Mouse (Mus musculus) midbrain, postnatal 0 days (tissue): ENCODE data around the gene Camk2b. TPM values are rescaled to one million over a fixed set of nuclear protein-coding genes. Genes with fewer than 3 reads are reported as not detected.

Experiments used
- ATAC-seq: fragments of 200-750 bp; cut with Nextera tagmentation; 2 replicates; pipeline ENCODE4 v1.8.0; 2017; ENCODE audit warnings: moderate number of reproducible peaks, mild to moderate bottlenecking, moderate TSS enrichment, moderate library complexity; ENCODE audit not compliant: low FRiP score
- DNase-seq: peaks from one replicate; pipeline ENCODE4 v3.0.0-alpha.2; 2015; ENCODE audit warnings: low spot score
- H3K27ac ChIP-seq: fragments of 300-500 bp; sonication (generic); 2 replicates; pipeline ENCODE4 v1.5.1; 2014; ENCODE audit warnings: low read depth, mild to moderate bottlenecking, low read length, mixed read lengths
- H3K27me3 ChIP-seq: fragments of 300-500 bp; sonication (generic); 2 replicates; pipeline ENCODE4 v1.6.1; 2014; ENCODE audit warnings: low read length, control low read depth, mixed read lengths; ENCODE audit not compliant: insufficient read depth
- H3K36me3 ChIP-seq: fragments of 300-500 bp; sonication (generic); 2 replicates; pipeline ENCODE4 v1.6.1; 2014; ENCODE audit warnings: low read length, control low read depth, mixed read lengths; ENCODE audit not compliant: insufficient read depth
- H3K4me1 ChIP-seq: fragments of 300-500 bp; sonication (generic); 2 replicates; pipeline ENCODE4 v1.6.1; 2014; ENCODE audit warnings: mild to moderate bottlenecking, control low read depth, antibody characterized with exemption, low read length, mixed read lengths; ENCODE audit not compliant: insufficient read depth
- H3K4me2 ChIP-seq: fragments of 300-500 bp; sonication (generic); 2 replicates; pipeline ENCODE4 v1.6.1; 2014; ENCODE audit warnings: low read depth, mild to moderate bottlenecking, low read length, mixed read lengths; ENCODE audit not compliant: poor library complexity, severe bottlenecking
- H3K4me3 ChIP-seq: fragments of 300-500 bp; sonication (generic); 2 replicates; pipeline ENCODE4 v1.5.1; 2014; ENCODE audit warnings: low read depth, mild to moderate bottlenecking, low read length, moderate library complexity
- H3K9ac ChIP-seq: fragments of 300-500 bp; sonication (generic); replicated peaks from 2 replicates; pipeline ENCODE4 v1.6.1; 2014; ENCODE audit warnings: mild to moderate bottlenecking, low read length, moderate library complexity, mixed read lengths; ENCODE audit not compliant: poor library complexity, severe bottlenecking
- H3K9me3 ChIP-seq: fragments of 300-500 bp; sonication (generic); 2 replicates; pipeline ENCODE4 v1.6.1; 2016; ENCODE audit warnings: low read length, control low read depth
- CTCF ChIP-seq: IDR thresholded peaks from 2 replicates; pipeline ENCODE4 v1.5.1; 2016; ENCODE audit warnings: antibody characterized with exemption, mild to moderate bottlenecking
- WGBS: fragments of 180-500 bp; shearing (Covaris S2); extraction: QIAGEN DNeasy Blood & Tissue Kit; methylation state at CpG from one replicate; pipeline ENCODE4 v1.1.7; 2014; 5-methylcytosine and 5-hydroxymethylcytosine counted together
- polyA plus RNA-seq: library from polyadenylated mRNA; unstranded; fragments of >200 nt; fragmentation: Nextera tagmentation; extraction: Ambion mirVana; gene quantifications from 2 replicates; pipeline ENCODE4 v1.2.1, GENCODE M21; 2015
- total RNA-seq: library from RNA; depleted of rRNA; stranded (reverse); fragments of >200 nt; gene quantifications from 2 replicates; pipeline ENCODE4 v1.2.3, GENCODE M21; 2014

The Camk2b gene
- total and polyA plus RNA-seq, 2 experiments from 2014 or later, result 208 to 225 TPM

DNA sequence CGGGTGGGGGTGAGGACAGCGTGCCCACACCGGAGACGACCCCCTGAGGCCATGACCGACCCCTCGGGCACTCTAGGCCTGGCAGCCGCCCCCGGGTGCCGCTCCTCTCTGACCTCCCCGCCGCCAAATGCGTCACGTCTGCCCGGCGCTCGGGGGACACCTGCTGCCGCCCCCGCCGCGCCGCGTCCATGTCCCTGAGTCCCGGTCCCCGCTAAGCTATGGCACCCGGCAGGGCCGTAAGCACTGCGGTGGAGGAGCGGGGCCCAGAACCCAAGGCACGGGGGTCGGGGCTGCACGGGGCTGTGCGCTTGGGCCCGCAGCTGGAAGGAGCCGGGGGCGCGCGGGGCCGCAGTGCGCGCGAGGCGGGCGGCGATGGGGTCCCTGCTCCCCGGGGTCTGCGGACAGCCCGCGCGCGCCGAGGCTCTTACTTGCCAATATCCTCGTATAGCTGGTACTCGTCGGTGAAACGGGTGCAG lies 1.1 kb downstream of the Camk2b start:
- Histone ChIP-seq H3K27me3 (no peaks in the 10 kb centered on the region), H3K4me2 (peak overlapping the region; percentile 74), H3K36me3 (no peaks in the 10 kb centered on the region), H3K9me3 (no peaks in the 10 kb centered on the region), H3K27ac (peak overlapping the region; percentile 93), H3K9ac (peak overlapping the region; percentile 93), H3K4me3 (peak overlapping the region; percentile 90), H3K4me1 (peaks cover 24% of the 10 kb centered on the region; the same call in 1 of the 2 replicates)
- DNase-seq, result no peak
- ATAC-seq, result peak; percentile 28
- no peak for TF ChIP-seq CTCF
- WGBS, result 2% methylated on average over 46 of the region's 55 CpGs

DNA sequence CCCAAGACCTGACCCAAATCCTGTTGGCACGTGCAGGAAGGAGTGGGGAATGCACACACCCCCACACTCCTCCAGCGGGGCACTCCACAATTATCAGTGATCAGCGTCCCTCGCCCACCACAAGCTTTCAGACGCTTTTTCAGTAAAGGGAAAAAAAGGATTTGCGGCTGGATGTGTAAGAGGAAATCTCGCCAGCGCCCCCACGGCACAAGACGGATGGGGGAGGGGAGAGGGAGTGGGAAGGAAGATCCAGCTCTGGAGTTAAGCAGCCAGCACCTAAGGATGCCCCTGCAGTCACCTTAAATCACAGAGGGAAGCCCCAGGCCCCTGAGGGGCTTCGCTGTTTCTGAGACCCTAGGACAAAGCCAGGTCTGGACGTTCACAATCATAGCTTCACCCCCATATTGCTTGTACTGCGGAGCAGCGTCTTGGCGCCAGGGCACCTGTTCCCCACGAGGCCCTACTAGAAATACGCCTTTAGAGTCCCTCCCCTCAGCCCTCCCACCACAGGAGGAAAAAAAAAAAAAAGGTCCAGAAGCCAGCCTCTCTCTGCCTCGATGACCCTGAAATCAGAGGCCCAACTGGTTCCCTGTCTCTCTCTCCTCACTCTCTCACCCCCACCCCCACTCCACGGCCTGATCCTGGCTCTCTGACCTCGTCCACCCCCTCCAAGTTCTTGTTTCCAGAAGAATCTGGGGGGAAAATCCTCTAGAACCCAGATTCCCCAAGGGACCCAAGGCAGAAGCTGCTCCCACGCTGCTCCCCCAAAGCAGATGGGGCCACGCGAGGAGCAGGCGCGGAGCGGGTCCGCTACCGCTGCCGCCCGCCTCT lies 1.7 kb downstream of the Camk2b start:
- peak overlapping the region; percentile 93 for H3K27ac ChIP-seq
- H3K27me3 ChIP-seq, result no peaks in the 10 kb centered on the region
- peak overlapping the region; percentile 74 for H3K4me2 ChIP-seq
- DNase-seq (peak; percentile 59), ATAC-seq (no peak)
- no peaks in the 10 kb centered on the region for H3K36me3 ChIP-seq
- H3K4me3 ChIP-seq, result peak overlapping the region; percentile 90
- 2% methylated on average over 30 of the region's 30 CpGs for WGBS
- peak overlapping the region; percentile 93 for H3K9ac ChIP-seq
- no peaks in the 10 kb centered on the region for H3K9me3 ChIP-seq
- peaks cover 24% of the 10 kb centered on the region; the same call in 1 of the 2 replicates for H3K4me1 ChIP-seq
- TF ChIP-seq CTCF, result peak; percentile 37

DNA sequence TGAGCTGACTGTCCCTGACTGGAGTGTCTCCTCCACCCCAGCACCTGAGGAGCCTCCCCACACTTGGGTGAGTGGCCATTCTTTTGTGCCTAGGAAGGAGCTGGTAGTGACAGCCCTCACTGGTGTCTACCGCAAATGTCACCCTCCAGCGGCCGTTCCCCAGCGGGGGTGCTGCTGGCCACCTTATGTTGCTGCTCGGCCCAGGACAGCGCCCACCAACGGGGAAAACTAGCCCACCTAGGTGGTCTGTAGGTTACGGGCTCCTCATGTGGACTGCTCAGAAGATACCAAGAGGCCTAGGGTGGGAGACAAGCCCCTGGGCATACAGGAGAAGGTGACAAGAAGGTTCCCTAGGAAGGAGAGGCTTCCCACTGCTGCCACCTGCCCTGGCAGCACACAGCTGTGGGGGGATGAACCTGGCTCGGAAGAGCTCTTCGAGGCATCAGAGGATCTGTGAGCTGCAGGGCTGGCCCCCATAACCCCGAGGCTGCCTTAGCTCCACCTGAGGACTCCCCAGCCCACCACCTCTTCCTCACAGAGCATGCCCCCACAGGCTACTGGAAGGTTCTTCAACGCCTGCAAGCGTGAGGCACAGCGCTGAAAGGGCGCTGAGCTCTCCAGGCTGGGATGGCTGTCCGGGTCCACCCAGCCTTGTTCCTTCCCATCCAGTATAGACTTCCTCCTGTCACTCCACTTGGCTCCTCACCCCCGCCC lies 2.5 kb downstream of the Camk2b start:
- no peak for TF ChIP-seq CTCF
- no peaks in the 10 kb centered on the region for H3K36me3 ChIP-seq
- H3K27me3 ChIP-seq, result no peaks in the 10 kb centered on the region
- no peak for ATAC-seq
- peak overlapping the region; percentile 93 for H3K9ac ChIP-seq
- peak overlapping the region; percentile 93 for H3K27ac ChIP-seq
- peak overlapping the region; percentile 74 for H3K4me2 ChIP-seq
- peaks cover 22% of the 10 kb centered on the region; the same call in 1 of the 2 replicates for H3K4me1 ChIP-seq
- peak overlapping the region; percentile 90 for H3K4me3 ChIP-seq
- no peak for DNase-seq
- WGBS, result 45% methylated on average over 17 of the region's 17 CpGs
- H3K9me3 ChIP-seq, result no peaks in the 10 kb centered on the region

DNA sequence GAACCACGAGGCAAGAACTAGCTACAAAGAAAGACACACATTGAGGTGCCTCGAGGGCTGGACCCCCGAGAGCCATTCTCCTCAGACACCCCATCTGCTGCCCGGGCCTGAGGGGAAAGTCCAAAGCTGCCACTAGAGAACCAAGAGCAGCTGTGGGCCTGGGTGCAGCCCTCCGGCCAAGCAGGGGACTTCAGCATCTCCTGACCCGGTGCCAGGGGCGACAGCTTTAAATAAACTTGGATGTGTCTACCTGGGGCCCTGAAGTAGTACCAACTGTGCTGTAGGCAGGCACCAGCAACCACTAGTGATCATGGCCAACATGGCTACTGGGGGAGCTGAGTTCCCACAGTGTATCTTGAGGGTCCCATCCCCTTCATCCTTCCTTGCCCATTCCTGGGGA lies 3.1 kb downstream of the Camk2b start:
- H3K27me3 ChIP-seq, result no peaks in the 10 kb centered on the region
- H3K4me3 ChIP-seq, result peak overlapping the region; percentile 90
- peaks cover 17% of the 10 kb centered on the region; the same call in 1 of the 2 replicates for H3K4me1 ChIP-seq
- H3K9me3 ChIP-seq, result no peaks in the 10 kb centered on the region
- TF ChIP-seq CTCF, result no peak
- H3K27ac ChIP-seq, result no peak overlapping the region
- H3K36me3 ChIP-seq, result no peaks in the 10 kb centered on the region
- ATAC-seq (no peak), DNase-seq (no peak)
- WGBS, result 90% methylated on average over 7 of the region's 7 CpGs
- H3K4me2 ChIP-seq, result peak overlapping the region; percentile 74
- H3K9ac ChIP-seq, result 0 out of 2 replicates have a peak overlapping the region, but pooled peaks have one; percentile 93

DNA sequence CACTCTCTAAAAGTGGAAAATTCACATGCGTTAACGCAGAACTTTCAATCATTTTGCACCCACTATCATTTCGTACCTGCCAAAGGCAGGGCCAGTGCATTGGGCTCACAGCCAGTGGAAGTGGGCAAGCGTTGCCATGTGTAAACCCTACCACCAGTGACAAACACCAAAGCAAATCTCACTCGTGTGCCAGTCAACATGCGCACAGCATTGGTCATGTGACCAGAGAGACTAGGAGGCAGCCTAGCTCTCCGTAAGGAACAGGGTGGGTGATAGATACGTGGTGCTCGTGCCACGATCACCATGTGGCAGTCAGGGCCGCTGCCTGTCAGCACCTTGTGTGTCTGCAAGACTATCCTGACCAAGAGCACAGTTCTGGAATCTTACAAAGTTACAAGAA lies 3.8 kb downstream of the Camk2b start:
- Histone ChIP-seq H3K36me3 (no peaks in the 10 kb centered on the region), H3K4me2 (no peak overlapping the region), H3K27me3 (no peaks in the 10 kb centered on the region), H3K4me1 (peaks cover 12% of the 10 kb centered on the region; the same call in 1 of the 2 replicates), H3K9me3 (no peaks in the 10 kb centered on the region), H3K4me3 (no peak overlapping the region), H3K9ac (no peak overlapping the region), H3K27ac (no peak overlapping the region)
- DNase-seq (no peak), ATAC-seq (no peak)
- TF ChIP-seq CTCF, result no peak
- WGBS, result 87% methylated on average over 11 of the region's 11 CpGs

DNA sequence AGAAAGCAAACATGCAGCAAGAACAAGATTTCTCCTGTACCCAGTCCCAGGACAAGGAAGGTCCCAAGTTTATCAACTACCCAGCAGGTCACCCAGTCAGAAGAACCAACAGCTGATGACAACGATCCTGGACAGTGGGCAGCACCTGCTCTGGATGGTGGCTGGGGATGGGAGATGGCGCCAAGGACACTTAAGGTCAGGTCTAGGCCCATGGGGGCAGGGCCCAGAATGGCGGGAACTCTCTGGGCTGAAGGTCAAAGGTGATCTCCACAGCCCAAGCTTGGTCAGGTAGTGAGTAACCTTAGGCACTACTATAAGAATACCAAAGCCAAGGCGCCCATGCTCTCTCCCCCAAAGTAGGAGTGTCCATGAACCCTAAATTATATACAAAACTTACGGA lies 4.3 kb downstream of the Camk2b start:
- H3K27me3 ChIP-seq, result no peaks in the 10 kb centered on the region
- TF ChIP-seq CTCF, result no peak
- 83% methylated on average over 5 of the region's 5 CpGs for WGBS

More for the DNA sequence above, 4.3 kb downstream of the Camk2b start:
- ATAC-seq, result no peak
- no peak overlapping the region for H3K27ac ChIP-seq
- no peak overlapping the region for H3K4me3 ChIP-seq
- H3K4me1 ChIP-seq, result peaks cover 12% of the 10 kb centered on the region; the same call in 1 of the 2 replicates
- H3K36me3 ChIP-seq, result no peaks in the 10 kb centered on the region
- H3K9ac ChIP-seq, result no peak overlapping the region
- no peak for DNase-seq
- no peak overlapping the region for H3K4me2 ChIP-seq
- H3K9me3 ChIP-seq, result no peaks in the 10 kb centered on the region
